Mouse (Mus musculus) limb, embryonic 10.5 days (tissue): ENCODE results near the gene Gm44790. TPM values are rescaled to one million over a fixed set of nuclear protein-coding genes. Genes with fewer than 3 reads are reported as not detected.

Experiments
- DNase-seq: peaks from one replicate; pipeline ENCODE4 v3.0.0-alpha.2; 2017; ENCODE audit warnings: low spot score
- H3K27ac ChIP-seq: fragments of 300-500 bp; sonication (generic); 2 replicates; pipeline ENCODE4 v1.5.1; 2016; ENCODE audit warnings: mild to moderate bottlenecking
- H3K27me3 ChIP-seq: fragments of 300-500 bp; sonication (generic); 2 replicates; pipeline ENCODE4 v1.6.1; 2016; ENCODE audit warnings: low read depth, mild to moderate bottlenecking; ENCODE audit not compliant: poor library complexity, severe bottlenecking
- H3K36me3 ChIP-seq: fragments of 300-500 bp; sonication (generic); 2 replicates; pipeline ENCODE4 v1.6.1; 2016; ENCODE audit warnings: mild to moderate bottlenecking, moderate library complexity
- H3K4me1 ChIP-seq: fragments of 300-500 bp; sonication (generic); 2 replicates; pipeline ENCODE4 v1.6.1; 2016
- H3K4me3 ChIP-seq: fragments of 300-500 bp; sonication (generic); 2 replicates; pipeline ENCODE4 v1.5.1; 2016; ENCODE audit warnings: mild to moderate bottlenecking, moderate library complexity
- H3K9me3 ChIP-seq: fragments of 300-500 bp; sonication (generic); replicated peaks from 2 replicates; pipeline ENCODE4 v1.6.1; 2016; ENCODE audit warnings: mild to moderate bottlenecking
- WGBS: fragments of 180-500 bp; shearing (Covaris S2); methylation state at CpG from one replicate; pipeline ENCODE4 v1.1.7; 2016; 5-methylcytosine and 5-hydroxymethylcytosine counted together
- polyA plus RNA-seq: library from polyadenylated mRNA; unstranded; fragments of >200 nt; fragmentation: Nextera tagmentation; extraction: Ambion mirVana; gene quantifications from 2 replicates; pipeline ENCODE4 v1.2.1, GENCODE M21; 2016

The Gm44790 gene
- polyA plus RNA-seq, 1 experiment from 2014 or later: not detected

DNA sequence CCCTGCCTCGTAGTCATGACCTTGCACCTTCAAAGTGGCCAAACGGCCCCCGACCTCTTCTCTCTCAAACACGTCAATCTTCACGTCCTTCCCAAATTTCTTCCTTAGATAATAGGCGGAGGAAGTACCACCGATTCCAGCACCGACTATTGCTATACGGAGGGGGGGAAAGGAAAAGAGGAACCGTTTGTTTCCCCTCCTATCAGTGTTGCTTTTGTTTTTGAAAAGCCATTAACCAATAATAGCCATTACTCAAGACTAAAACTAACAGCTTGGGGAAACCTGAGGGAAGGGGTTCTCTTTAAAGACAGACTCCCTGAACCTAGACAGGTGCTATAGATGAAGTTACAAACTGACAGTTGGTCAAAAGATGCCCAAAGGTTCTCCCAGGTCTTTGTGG is 30.5 kb upstream of the Gm44790 start:
- Histone ChIP-seq H3K27me3 (no peaks in the 10 kb centered on the region), H3K4me1 (peaks cover 30% of the 10 kb centered on the region), H3K9me3 (no peaks in the 10 kb centered on the region), H3K36me3 (peaks cover 33% of the 10 kb centered on the region), H3K27ac (peak overlapping the region; percentile 91), H3K4me3 (peak overlapping the region; percentile 92)
- WGBS: 45% methylated on average over 10 of the region's 10 CpGs
- no peak for DNase-seq

DNA sequence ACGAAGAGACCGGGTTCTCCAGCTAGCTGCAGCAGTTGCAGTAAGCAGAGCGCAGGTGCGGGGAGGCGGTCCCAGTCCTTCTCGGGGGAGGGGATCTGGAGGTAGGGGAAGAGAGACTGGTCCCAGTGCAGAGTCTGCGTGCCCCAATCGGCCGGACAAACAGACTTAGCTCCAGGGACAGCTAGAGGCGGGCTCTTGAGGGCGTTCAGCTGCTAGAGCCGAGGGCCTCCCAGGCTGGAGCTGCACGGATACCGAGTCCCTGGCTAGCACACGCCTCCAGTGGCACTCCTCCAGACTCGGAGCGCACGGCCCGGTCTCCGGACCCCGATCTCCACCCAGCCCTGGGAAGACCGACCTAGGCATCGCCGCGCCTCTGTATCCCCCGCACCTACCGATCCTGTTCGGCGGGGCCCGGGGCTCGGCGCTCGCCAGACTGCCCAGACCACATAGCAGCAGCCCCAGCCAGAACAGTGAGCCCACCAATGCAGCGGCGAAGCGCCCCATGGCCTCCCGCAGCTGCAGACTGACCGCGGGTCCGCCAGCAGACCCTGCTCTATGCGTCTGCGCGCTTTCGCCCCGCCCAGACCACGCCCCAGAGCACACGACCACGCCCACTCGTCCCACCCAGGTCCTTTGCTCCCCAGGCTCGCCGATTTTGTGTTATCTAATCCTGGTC is 29.7 kb upstream of the Gm44790 start, which contains the start of gene Pcyox1:
Gene Pcyox1 (minus strand): TSS at position 574 of the 676 bp plus-strand sequence.
- Histone ChIP-seq H3K27ac (peak within 1 kb of the TSS; percentile 91), H3K9me3 (no peaks in the 10 kb centered on the region), H3K4me3 (peak within 1 kb of the TSS; percentile 92), H3K36me3 (peaks cover 26% of the 10 kb centered on the region), H3K27me3 (no peaks in the 10 kb centered on the region), H3K4me1 (peaks cover 30% of the 10 kb centered on the region)
- peak; percentile 92 for DNase-seq
- WGBS: under 1% methylated on average over 51 of the region's 51 CpGs

- DNase-seq: no peak
- Histone ChIP-seq H3K4me1 (peaks cover 30% of the 10 kb centered on the region), H3K4me3 (peak overlapping the region; percentile 92), H3K27ac (peak overlapping the region; percentile 91), H3K27me3 (no peaks in the 10 kb centered on the region), H3K9me3 (no peaks in the 10 kb centered on the region), H3K36me3 (peaks cover 19% of the 10 kb centered on the region)
- WGBS: 9% methylated on average over 14 of the region's 14 CpGs
Observed at GRCm38 (mm10) chr6:86397257-86397980, 29.0 kb upstream of the Gm44790 start.

GRCm38 (mm10) chr6:86398986-86399385 is 27.5 kb upstream of the Gm44790 start:
- 85% methylated on average over 2 of the region's 2 CpGs for WGBS
- Histone ChIP-seq H3K36me3 (peaks cover 5% of the 10 kb centered on the region; the same call in 1 of the 2 replicates), H3K4me1 (peaks cover 30% of the 10 kb centered on the region), H3K27me3 (no peaks in the 10 kb centered on the region), H3K27ac (no peak overlapping the region), H3K9me3 (no peaks in the 10 kb centered on the region), H3K4me3 (no peak overlapping the region)
- DNase-seq: no peak

- H3K9me3 ChIP-seq: no peaks in the 10 kb centered on the region
- H3K27me3 ChIP-seq: no peaks in the 10 kb centered on the region
- WGBS: 86% methylated on average over 2 of the region's 2 CpGs
- H3K4me3 ChIP-seq: no peak overlapping the region
- H3K4me1 ChIP-seq: peaks cover 27% of the 10 kb centered on the region
- no peak for DNase-seq
- no peak overlapping the region for H3K27ac ChIP-seq
- no peaks in the 10 kb centered on the region for H3K36me3 ChIP-seq
Observed at GRCm38 (mm10) chr6:86399995-86400394, 26.5 kb upstream of the Gm44790 start.

DNA sequence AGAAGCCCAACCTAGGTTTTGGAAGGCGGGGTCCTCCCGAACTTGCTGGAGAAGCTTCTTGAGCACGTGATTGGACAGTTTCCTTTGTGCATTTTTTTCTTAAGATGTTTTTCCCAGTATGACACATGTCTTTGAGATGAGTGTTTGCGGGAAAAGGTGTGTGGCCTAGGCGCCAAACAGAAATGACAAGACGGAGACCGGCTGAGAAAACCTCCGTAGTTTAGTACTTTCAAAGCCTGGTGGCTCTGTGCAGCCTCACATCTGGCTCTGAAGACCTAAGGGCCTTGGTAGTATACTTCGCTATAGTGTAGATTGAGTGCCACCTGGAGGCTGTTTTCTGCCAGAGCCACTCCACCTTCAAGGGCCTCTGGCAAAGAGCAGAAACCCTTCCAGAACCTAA is 25.5 kb upstream of the Gm44790 start:
- Histone ChIP-seq H3K4me3 (peak overlapping the region; percentile 40), H3K9me3 (no peaks in the 10 kb centered on the region), H3K36me3 (no peaks in the 10 kb centered on the region), H3K27me3 (no peaks in the 10 kb centered on the region), H3K4me1 (peaks cover 17% of the 10 kb centered on the region), H3K27ac (peak overlapping the region; percentile 44; the same call in 1 of the 2 replicates)
- 8% methylated on average over 9 of the region's 9 CpGs for whole genome bisulfite sequencing
- peak; percentile 75 for DNase-seq

- peaks cover 17% of the 10 kb centered on the region for H3K36me3 ChIP-seq
- H3K4me1 ChIP-seq: peaks cover 11% of the 10 kb centered on the region; the same call in 1 of the 2 replicates
- WGBS: 40% methylated on average over 12 of the region's 12 CpGs
- no peaks in the 10 kb centered on the region for H3K27me3 ChIP-seq
- peak; percentile 36 for DNase-seq
- peak overlapping the region; percentile 100 for H3K27ac ChIP-seq
- peak overlapping the region; percentile 92 for H3K4me3 ChIP-seq
- no peaks in the 10 kb centered on the region for H3K9me3 ChIP-seq
Observed at GRCm38 (mm10) chr6:86402681-86403607, 23.5 kb upstream of the Gm44790 start.

DNA sequence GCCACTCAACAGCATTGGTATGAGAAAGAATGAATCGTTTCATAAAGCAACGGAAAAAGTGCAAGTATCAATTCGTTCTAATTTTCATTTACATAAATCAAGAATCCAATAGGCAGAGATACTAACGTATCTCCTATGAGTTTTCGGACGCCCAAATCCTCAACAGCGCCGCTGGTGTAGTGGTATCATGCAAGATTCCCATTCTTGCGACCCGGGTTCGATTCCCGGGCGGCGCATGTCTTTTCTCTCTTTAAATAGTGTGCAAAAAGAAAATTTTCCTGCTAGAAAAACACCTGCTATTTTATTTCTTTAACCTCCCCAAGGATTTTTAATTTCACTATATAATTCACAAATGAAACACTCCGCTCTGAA is 22.7 kb upstream of the Gm44790 start:
- Histone ChIP-seq H3K9me3 (no peaks in the 10 kb centered on the region), H3K4me3 (peak overlapping the region; percentile 92), H3K36me3 (peaks cover 25% of the 10 kb centered on the region), H3K4me1 (peaks cover 11% of the 10 kb centered on the region; the same call in 1 of the 2 replicates), H3K27me3 (no peaks in the 10 kb centered on the region), H3K27ac (peak overlapping the region; percentile 100)
- WGBS: under 1% methylated on average over 15 of the region's 15 CpGs
- DNase-seq: peak; percentile 85

DNA sequence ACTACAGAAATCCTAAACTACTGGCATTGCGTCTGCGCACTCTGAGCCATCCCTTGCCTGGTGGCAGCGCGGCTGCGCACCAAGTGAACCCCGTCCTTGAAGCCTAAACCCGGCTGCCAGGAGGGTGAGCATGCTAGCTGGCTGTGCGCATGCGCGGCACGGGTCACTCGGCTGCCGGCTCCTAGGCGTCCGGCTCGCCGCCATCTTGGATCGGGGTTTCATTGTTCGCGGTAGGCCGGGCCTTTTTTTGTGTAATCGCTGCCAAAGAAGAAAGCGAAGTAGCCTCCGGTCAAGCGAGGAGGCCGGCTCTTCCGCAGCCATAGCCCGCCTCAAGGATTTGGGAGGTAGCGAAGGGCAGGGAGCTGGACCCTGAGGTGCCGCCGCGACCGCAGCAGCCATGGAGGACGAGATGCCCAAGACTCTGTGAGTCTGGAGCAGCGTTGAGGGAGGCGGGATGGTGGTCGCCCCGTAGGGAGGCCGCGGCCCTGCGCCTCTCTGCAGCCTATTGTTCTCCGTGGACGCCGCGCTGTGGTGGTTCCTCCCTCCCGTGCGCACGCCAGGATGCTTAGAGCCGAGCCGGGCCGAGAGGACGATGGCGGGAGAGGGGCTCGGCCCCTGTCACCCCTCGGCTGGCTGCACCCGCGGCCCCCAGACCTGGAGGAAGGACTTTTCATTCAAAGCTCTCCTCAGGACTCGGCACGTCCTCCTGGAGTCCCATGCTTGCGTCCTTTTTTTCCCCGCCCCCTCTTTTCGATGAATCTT is 22.2 kb upstream of the Gm44790 start, which contains the start of gene Tia1:
Gene Tia1 (plus strand): TSS at position 120 of the 762 bp plus-strand sequence.
- Histone ChIP-seq H3K4me3 (peak within 1 kb of the TSS; percentile 92), H3K27me3 (no peaks in the 10 kb centered on the region), H3K4me1 (peaks cover 11% of the 10 kb centered on the region; the same call in 1 of the 2 replicates), H3K27ac (peak within 1 kb of the TSS; percentile 100), H3K36me3 (peaks cover 31% of the 10 kb centered on the region), H3K9me3 (no peaks in the 10 kb centered on the region)
- under 1% methylated on average over 60 of the region's 62 CpGs for WGBS
- DNase-seq: peak; percentile 97

GRCm38 (mm10) chr6:86404996-86405395 is 21.5 kb upstream of the Gm44790 start:
- no peaks in the 10 kb centered on the region for H3K9me3 ChIP-seq
- no peak for DNase-seq
- H3K36me3 ChIP-seq: peaks cover 38% of the 10 kb centered on the region
- H3K4me3 ChIP-seq: peak overlapping the region; percentile 92
- WGBS: 1% methylated on average over 11 of the region's 11 CpGs
- H3K27ac ChIP-seq: peak overlapping the region; percentile 100
- no peaks in the 10 kb centered on the region for H3K27me3 ChIP-seq
- peaks cover 11% of the 10 kb centered on the region; the same call in 1 of the 2 replicates for H3K4me1 ChIP-seq

DNA sequence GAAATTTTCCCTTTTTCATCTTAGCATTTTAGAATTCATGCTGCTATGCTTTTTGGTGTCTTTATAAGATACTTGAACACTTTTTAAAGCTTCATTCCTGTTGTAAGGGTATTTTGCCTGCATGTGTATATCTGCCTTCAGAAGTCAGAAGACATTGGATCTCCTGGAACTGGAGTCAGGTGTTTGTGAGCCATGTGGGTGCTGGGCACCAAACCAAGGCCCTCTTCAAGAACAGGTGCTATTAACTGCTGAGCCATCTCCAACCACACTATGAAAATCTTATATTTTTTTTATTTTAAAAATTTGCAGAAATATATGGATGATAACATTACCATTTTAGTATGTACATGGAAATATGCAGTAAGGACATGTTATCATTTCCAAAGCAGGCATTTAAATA is 20.2 kb upstream of the Gm44790 start:
- peaks cover 45% of the 10 kb centered on the region for H3K36me3 ChIP-seq
- no peaks in the 10 kb centered on the region for H3K9me3 ChIP-seq
- no peak for DNase-seq
- H3K4me1 ChIP-seq: peaks cover 8% of the 10 kb centered on the region; the same call in 1 of the 2 replicates
- peak overlapping the region; percentile 92 for H3K4me3 ChIP-seq
- no peak overlapping the region for H3K27ac ChIP-seq
- no peaks in the 10 kb centered on the region for H3K27me3 ChIP-seq

- Histone ChIP-seq H3K4me1 (no peaks in the 10 kb centered on the region), H3K27ac (no peak overlapping the region), H3K27me3 (no peaks in the 10 kb centered on the region), H3K4me3 (no peak overlapping the region), H3K9me3 (no peaks in the 10 kb centered on the region), H3K36me3 (peaks cover 98% of the 10 kb centered on the region)
- no peak for DNase-seq
- WGBS: 93% methylated on average over 6 of the region's 6 CpGs
Observed at GRCm38 (mm10) chr6:86418711-86419110, 7.7 kb upstream of the Gm44790 start.
